ENCODE assay signal across 9 mouse cellular contexts in the genomic region with DNA sequence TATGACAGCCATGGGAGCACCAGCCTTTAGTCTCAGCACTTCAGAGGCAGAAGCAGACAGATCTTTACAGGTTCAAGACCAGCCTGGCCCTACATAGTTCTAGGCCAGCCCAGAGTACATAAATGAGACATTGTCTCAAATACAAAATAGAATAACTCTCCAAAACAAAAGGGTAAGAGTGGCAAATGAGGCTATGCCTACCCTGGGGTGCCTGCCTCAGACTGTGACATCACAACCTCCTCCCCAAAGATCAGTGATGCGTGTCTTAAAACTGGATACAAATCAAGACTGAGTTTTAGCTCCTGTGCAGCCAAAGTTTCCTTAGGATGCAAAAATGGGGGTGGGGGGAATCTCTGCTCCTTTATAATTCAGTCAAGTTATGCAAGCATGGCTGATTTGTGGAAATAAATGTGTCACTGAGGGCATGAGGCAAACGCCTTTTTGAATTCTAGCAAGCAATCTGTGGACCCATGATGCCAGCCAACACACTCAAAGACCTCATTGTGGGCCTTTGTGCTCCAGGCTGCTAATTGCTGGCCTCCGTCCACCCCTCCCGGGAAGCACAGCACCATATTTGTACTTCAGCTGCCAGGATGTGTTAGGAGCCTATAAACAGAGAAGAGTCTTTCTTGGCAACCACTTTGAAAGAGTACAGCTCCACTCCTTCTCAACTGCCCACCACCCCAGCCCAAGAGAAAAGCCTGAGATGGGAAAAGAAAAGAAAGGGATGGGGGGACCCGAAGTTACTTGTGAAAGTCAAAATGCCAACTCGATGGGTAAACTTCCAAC. TPM values are rescaled to one million over a fixed set of nuclear protein-coding genes. Genes with fewer than 3 reads are reported as not detected.
A peak's percentile ranks its signal among the peaks of the same experiment; 100 is the strongest.
DNase-seq lines count a peak whose midpoint lies in the region; ATAC-seq lines count a peak whose summit lies in the region.
"Had no signal": no experiment of that assay in that cellular context is flagged by ENCODE, and none has a peak within 500 bp of the region (broad histone marks: within the 10 kb centered on the region; RNA-seq: fewer than 3 reads in every experiment).

No protein-coding gene starts in this region.

- DNase-seq in urinary bladder, postnatal 14 days (ENCODE audit: low spot score) = peak; percentile 15
- no peak for DNase-seq in urinary bladder, postnatal 10 days (ENCODE audit: low spot score)
- peak; percentile 53 for DNase-seq in heart, adult 8-10 months (ENCODE audit: low spot score)
- peak; percentile 76 to 82 for DNase-seq in layer of hippocampus, postnatal 10 days (ENCODE audit: low spot score in 2 of 2)
- peak; percentile 54 for DNase-seq in retina, embryonic 14.5 days (ENCODE audit: low spot score)
- no peak for DNase-seq in urinary bladder, postnatal 36 days (ENCODE audit: low spot score in 2 of 2)

- no peak for ATAC-seq in granulocyte monocyte progenitor cell, adult 5-6 weeks (replicated peaks; ENCODE audit: poor library complexity, severe bottlenecking)
- ATAC-seq in erythroblast, adult 5-6 weeks (replicated peaks; ENCODE audit: low FRiP score, poor library complexity, severe bottlenecking) = no peak
- ATAC-seq: Patski had no signal

RNA-seq across cellular contexts. Expression of gene Pdlim3, which starts 41.0 kb away (rescaled TPM):
- 10 to 100 TPM; 23.9 to 33.3 (median 28.1) TPM for total RNA-seq in heart, adult 8-10 months (2022)
- 1 to 10 TPM; 2.5 to 2.7 TPM for total RNA-seq in layer of hippocampus, postnatal 10 days (2021)
- not detected in 2 replicates for total RNA-seq in granulocyte monocyte progenitor cell, adult 5-6 weeks (2014; fragmentation: Nextera tagmentation)
- total RNA-seq in granulocyte monocyte progenitor cell, adult 5-6 weeks (2017) = not detected in 2 replicates
- total RNA-seq in erythroblast, adult 5-6 weeks (2015; ENCODE audit: low replicate concordance) = not detected in 2 replicates
- 0.26 TPM in 1 of 2 replicates, not detected in the other for total RNA-seq in erythroblast, adult 5-6 weeks (2017; ENCODE audit: low replicate concordance)

Comparison
In these comparisons a context has a peak if more than half of its experiments do, and no peak if none do; other contexts are left out.
1. DNase-seq: peak in urinary bladder, postnatal 14 days (single experiment), heart, adult 8-10 months (single experiment), layer of hippocampus, postnatal 10 days (2 of 2) and retina, embryonic 14.5 days (single experiment); none in urinary bladder, postnatal 10 days (single experiment) and urinary bladder, postnatal 36 days (0 of 2).
2. RNA of gene Pdlim3, which starts 41.0 kb away (total RNA-seq): 23.9 to 33.3 TPM in heart, adult 8-10 months; 2.5 to 2.7 TPM in layer of hippocampus, postnatal 10 days, 0.26 TPM in erythroblast, adult 5-6 weeks and not detected in granulocyte monocyte progenitor cell, adult 5-6 weeks; every median in the first group is over 4 times any median in the second.